Mouse (Mus musculus) lung, postnatal 4 days (tissue): ENCODE data around the gene Gpr155.

Source experiments
- DNase-seq, 2 experiments: peaks; one replicate each; pipeline ENCODE4 v3.0.0; 2021

Gpr155 gene

GRCm38 (mm10) chr2:73385641-73386355 lies 574 bp downstream of the Gpr155 start:
- no peak for DNase-seq

GRCm38 (mm10) chr2:73385172-73385571 lies 1.2 kb downstream of the Gpr155 start:
- DNase-seq, result no peak

GRCm38 (mm10) chr2:73380298-73380975 lies 5.9 kb downstream of the Gpr155 start:
- DNase-seq, result no peak

GRCm38 (mm10) chr2:73379656-73380055 lies 6.7 kb downstream of the Gpr155 start:
- DNase-seq, result no peak

- no peak for DNase-seq
Observed at GRCm38 (mm10) chr2:73378326-73378725, 8.0 kb downstream of the Gpr155 start.

- no peak for DNase-seq
Observed at GRCm38 (mm10) chr2:73371530-73372335, 14.6 kb downstream of the Gpr155 start.

GRCm38 (mm10) chr2:73363448-73363847 lies 22.9 kb downstream of the Gpr155 start:
- DNase-seq, result no peak

- DNase-seq, result no peak
Observed at GRCm38 (mm10) chr2:73360536-73360935, 25.8 kb downstream of the Gpr155 start.

- DNase-seq, result no peak
Observed at GRCm38 (mm10) chr2:73359941-73360340, 26.4 kb downstream of the Gpr155 start.

- DNase-seq, result no peak
Observed at GRCm38 (mm10) chr2:73357004-73357403, 29.4 kb downstream of the Gpr155 start.

- DNase-seq, result peak in 1 of 2 experiments; percentile 8
Observed at GRCm38 (mm10) chr2:73351927-73352374, 34.4 kb downstream of the Gpr155 start.

GRCm38 (mm10) chr2:73351496-73351895 lies 34.9 kb downstream of the Gpr155 start:
- peak; percentile 8 to 54 for DNase-seq

- no peak for DNase-seq
Observed at GRCm38 (mm10) chr2:73348221-73348620, 38.2 kb downstream of the Gpr155 start.

GRCm38 (mm10) chr2:73347766-73348165 lies 38.6 kb downstream of the Gpr155 start:
- no peak for DNase-seq

- DNase-seq, result no peak
Observed at GRCm38 (mm10) chr2:73347136-73347535, 39.2 kb downstream of the Gpr155 start.

- peak in 1 of 2 experiments; percentile 31 for DNase-seq
Observed at GRCm38 (mm10) chr2:73346345-73347086, 39.9 kb downstream of the Gpr155 start.

- DNase-seq, result no peak
Observed at GRCm38 (mm10) chr2:73345204-73345603, 41.2 kb downstream of the Gpr155 start.

- no peak for DNase-seq
Observed at GRCm38 (mm10) chr2:73343701-73344100, 42.7 kb downstream of the Gpr155 start.

GRCm38 (mm10) chr2:73338415-73338814 lies 48.0 kb downstream of the Gpr155 start:
- DNase-seq, result no peak

GRCm38 (mm10) chr2:73335949-73336348 lies 50.4 kb downstream of the Gpr155 start:
- no peak for DNase-seq

GRCm38 (mm10) chr2:73325871-73326270 lies 60.5 kb downstream of the Gpr155 start:
- no peak for DNase-seq

GRCm38 (mm10) chr2:73322991-73323390 lies 63.4 kb downstream of the Gpr155 start:
- DNase-seq, result no peak

- no peak for DNase-seq
Observed at GRCm38 (mm10) chr2:73319218-73319617, 67.2 kb downstream of the Gpr155 start.
